Mouse (Mus musculus) lung, postnatal 0 days (tissue): ENCODE results near the gene Vash2.

Experiments
- CTCF ChIP-seq: IDR thresholded peaks from 2 replicates; pipeline ENCODE4 v1.5.1; 2016; ENCODE audit warnings: antibody characterized with exemption, mild to moderate bottlenecking
- EP300 ChIP-seq: IDR thresholded peaks from 2 replicates; pipeline ENCODE4 v1.6.1; 2016; ENCODE audit warnings: antibody characterized with exemption, mild to moderate bottlenecking, control low read depth

- TF ChIP-seq CTCF: no peak
- no peak for TF ChIP-seq EP300
Observed at GRCm38 (mm10) chr1:190971708-190972610, 7.1 kb downstream of the Vash2 start.
